Mouse (Mus musculus): ENCODE data around the gene Usp47. TPM values are rescaled to one million over a fixed set of nuclear protein-coding genes. Genes with fewer than 3 reads are reported as not detected.

The Usp47 gene
- polyA plus RNA-seq, 1 experiment from 2014 or later, result 80.1 TPM

DNA sequence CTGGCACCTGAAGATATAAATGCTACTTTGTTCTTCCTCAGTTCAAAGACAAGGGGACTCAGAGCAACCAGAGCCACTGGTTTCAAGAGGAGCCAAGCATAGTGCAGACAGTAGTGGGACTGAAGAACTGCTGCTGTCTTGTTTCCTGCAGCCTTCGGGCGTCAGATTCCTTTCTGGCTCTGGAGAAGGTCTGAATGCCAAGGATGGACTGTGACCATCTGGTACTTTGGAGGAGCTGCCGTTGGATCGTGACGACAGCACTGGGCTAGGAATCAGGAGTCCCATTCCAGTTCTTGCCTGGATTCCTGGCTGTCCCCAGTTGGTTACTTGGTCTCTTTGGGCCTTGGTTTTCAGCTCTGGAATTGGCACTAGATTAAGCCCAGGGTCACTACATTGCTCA, 11.2 kb upstream of the Usp47 start:
- no peaks in the 10 kb centered on the region for H3K9me3 ChIP-seq
- WGBS, result 45% methylated on average over 5 of the region's 5 CpGs
- no peaks in the 10 kb centered on the region for H3K36me3 ChIP-seq
- H3K4me1 ChIP-seq, result no peaks in the 10 kb centered on the region
- no peak for ATAC-seq (ENCODE audit: low FRiP score, low read depth)
- no peaks in the 10 kb centered on the region for H3K27me3 ChIP-seq
- no peak overlapping the region for H3K9ac ChIP-seq
- no peak overlapping the region for H3K4me3 ChIP-seq
- no peak overlapping the region for H3K4me2 ChIP-seq (replicated peaks)
- H3K27ac ChIP-seq, result no peak overlapping the region

DNA sequence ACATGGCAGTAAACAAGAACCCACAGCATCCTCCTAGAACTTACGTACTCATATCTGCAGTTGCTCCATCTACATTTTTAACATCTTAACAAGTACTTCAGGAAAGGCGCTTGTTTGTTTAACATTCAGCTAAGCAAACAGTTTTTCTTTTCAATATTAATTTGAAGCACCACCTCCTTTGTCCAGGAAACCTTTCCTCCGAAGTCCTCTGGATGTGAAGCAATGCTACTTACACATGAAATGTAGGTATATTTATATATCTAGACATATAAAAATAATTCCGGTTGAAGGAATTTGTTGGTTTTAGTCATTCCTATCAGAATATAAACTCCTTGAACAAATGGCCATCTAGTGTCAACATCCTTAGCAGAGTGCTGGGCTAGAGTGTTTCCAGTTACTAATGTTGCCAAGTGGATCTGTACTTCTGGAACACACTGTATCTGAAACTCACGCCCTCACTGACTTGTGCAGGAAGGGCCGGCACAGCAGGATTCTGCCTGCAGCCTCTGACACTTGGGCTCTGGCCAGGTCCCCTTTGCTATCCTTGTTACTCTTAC, 10.6 kb upstream of the Usp47 start:
- Histone ChIP-seq H3K36me3 (no peaks in the 10 kb centered on the region), H3K27ac (no peak overlapping the region), H3K4me2 (replicated peaks) (no peak overlapping the region), H3K9me3 (no peaks in the 10 kb centered on the region), H3K9ac (no peak overlapping the region), H3K4me3 (no peak overlapping the region), H3K27me3 (no peaks in the 10 kb centered on the region), H3K4me1 (no peaks in the 10 kb centered on the region)
- 85% methylated on average over 6 of the region's 6 CpGs for WGBS
- no peak for ATAC-seq (ENCODE audit: low FRiP score, low read depth)

DNA sequence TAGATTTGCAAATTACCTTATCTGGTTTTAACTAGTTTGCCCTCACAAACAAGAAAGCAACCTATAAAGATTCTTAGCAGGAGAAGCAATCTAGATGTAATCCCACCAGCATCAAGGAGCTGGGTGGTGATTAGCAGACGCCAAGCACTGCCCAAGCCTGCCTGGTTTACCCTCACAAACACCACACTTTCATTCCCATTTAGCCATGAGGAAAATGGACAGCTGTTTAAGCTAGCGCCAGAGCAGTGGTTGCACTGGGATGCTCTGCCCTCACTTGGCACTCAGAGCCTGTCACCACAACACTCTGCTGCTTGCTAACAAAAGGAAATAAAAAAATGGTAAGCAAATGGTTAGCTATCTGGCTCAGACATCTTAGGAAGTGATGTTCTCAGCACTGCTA, 9.2 kb upstream of the Usp47 start:
- Histone ChIP-seq H3K27ac (no peak overlapping the region), H3K9me3 (no peaks in the 10 kb centered on the region), H3K4me3 (no peak overlapping the region), H3K9ac (no peak overlapping the region), H3K4me2 (replicated peaks) (no peak overlapping the region), H3K4me1 (no peaks in the 10 kb centered on the region), H3K36me3 (no peaks in the 10 kb centered on the region), H3K27me3 (no peaks in the 10 kb centered on the region)
- WGBS, result 40% methylated on average over 2 of the region's 2 CpGs
- ATAC-seq (ENCODE audit: low FRiP score, low read depth), result no peak

DNA sequence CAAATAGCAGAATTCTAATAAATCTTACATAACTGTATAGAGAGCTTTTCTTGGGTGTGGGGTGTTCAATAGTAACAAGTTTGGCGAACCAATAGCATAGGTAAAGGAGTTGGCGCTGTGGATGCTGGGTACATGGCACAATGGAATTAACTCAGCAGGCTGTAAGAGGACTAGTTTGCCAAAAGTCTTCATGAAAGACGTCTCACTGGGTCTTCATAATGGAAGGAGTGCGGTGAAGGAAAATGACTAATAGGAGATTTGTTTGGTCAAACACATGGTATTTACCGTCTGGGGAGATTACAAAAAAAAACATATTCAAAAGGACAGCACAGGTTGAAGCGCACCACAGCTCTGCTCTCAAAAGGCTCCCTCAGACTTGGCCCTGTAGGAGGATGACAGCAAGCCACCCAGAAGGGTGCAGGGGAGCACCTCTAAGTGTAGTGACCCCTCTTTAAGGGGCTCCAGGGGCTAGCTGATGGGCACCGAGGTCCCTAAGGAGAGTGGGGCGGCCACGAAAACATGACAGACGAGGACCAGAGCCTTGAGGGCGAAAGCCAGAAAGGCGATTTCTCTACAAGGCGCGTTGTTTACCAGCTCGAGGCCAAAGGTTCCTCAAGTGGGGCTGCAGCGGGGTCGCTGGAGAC, 676 bp upstream of the Usp47 start:
- H3K27ac ChIP-seq, result peak overlapping the region; percentile 98
- ATAC-seq (ENCODE audit: low FRiP score, low read depth), result peak; percentile 43
- no peaks in the 10 kb centered on the region for H3K9me3 ChIP-seq
- H3K9ac ChIP-seq, result peak overlapping the region; percentile 96
- H3K4me1 ChIP-seq, result peaks cover 32% of the 10 kb centered on the region
- no peaks in the 10 kb centered on the region for H3K27me3 ChIP-seq
- whole genome bisulfite sequencing, result 17% methylated on average over 17 of the region's 17 CpGs
- H3K4me3 ChIP-seq, result peak overlapping the region; percentile 92
- H3K4me2 ChIP-seq (replicated peaks), result peak overlapping the region; percentile 82
- peaks cover 2% of the 10 kb centered on the region for H3K36me3 ChIP-seq

GRCm38 (mm10) chr7:112023601-112024445, 519 bp downstream of the Usp47 start:
- H3K4me1 ChIP-seq, result peaks cover 32% of the 10 kb centered on the region
- H3K27ac ChIP-seq, result peak overlapping the region; percentile 98
- ATAC-seq (ENCODE audit: low FRiP score, low read depth), result peak; percentile 77
- WGBS, result under 1% methylated on average over 57 of the region's 58 CpGs
- H3K9me3 ChIP-seq, result no peaks in the 10 kb centered on the region
- no peaks in the 10 kb centered on the region for H3K27me3 ChIP-seq
- peak overlapping the region; percentile 92 for H3K4me3 ChIP-seq
- H3K9ac ChIP-seq, result peak overlapping the region; percentile 96
- peak overlapping the region; percentile 82 for H3K4me2 ChIP-seq (replicated peaks)
- H3K36me3 ChIP-seq, result peaks cover 10% of the 10 kb centered on the region

DNA sequence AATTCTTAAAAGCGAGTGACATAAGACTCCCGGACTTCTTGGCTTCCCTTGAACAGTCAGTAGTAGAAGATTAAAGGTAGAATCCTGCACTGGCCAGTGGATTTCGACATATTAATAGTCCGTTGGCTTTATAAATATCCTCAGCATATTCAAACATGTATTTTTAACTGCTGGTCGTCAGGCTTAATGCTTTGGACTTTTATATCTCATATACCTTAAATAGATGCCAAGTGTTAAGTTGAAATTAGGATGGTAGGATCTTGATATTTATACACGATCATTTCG, 1.1 kb downstream of the Usp47 start:
- ATAC-seq (ENCODE audit: low FRiP score, low read depth), result no peak
- H3K4me3 ChIP-seq, result peak overlapping the region; percentile 92
- H3K27me3 ChIP-seq, result no peaks in the 10 kb centered on the region
- H3K36me3 ChIP-seq, result peaks cover 10% of the 10 kb centered on the region
- H3K9ac ChIP-seq, result peak overlapping the region; percentile 96
- H3K4me1 ChIP-seq, result peaks cover 32% of the 10 kb centered on the region
- peak overlapping the region; percentile 82 for H3K4me2 ChIP-seq (replicated peaks)
- H3K9me3 ChIP-seq, result no peaks in the 10 kb centered on the region
- WGBS, result 24% methylated on average over 7 of the region's 7 CpGs
- peak overlapping the region; percentile 98; the same call in 1 of the 2 replicates for H3K27ac ChIP-seq

GRCm38 (mm10) chr7:112024856-112025255, 1.6 kb downstream of the Usp47 start:
- WGBS, result 11% methylated on average over 5 of the region's 5 CpGs
- peaks cover 32% of the 10 kb centered on the region for H3K4me1 ChIP-seq
- peak overlapping the region; percentile 92 for H3K4me3 ChIP-seq
- ATAC-seq (ENCODE audit: low FRiP score, low read depth), result no peak
- peak overlapping the region; percentile 82 for H3K4me2 ChIP-seq (replicated peaks)
- H3K9ac ChIP-seq, result peak overlapping the region; percentile 96
- no peaks in the 10 kb centered on the region for H3K27me3 ChIP-seq
- no peak overlapping the region; the same call in 1 of the 2 replicates for H3K27ac ChIP-seq
- peaks cover 10% of the 10 kb centered on the region for H3K36me3 ChIP-seq
- H3K9me3 ChIP-seq, result no peaks in the 10 kb centered on the region

DNA sequence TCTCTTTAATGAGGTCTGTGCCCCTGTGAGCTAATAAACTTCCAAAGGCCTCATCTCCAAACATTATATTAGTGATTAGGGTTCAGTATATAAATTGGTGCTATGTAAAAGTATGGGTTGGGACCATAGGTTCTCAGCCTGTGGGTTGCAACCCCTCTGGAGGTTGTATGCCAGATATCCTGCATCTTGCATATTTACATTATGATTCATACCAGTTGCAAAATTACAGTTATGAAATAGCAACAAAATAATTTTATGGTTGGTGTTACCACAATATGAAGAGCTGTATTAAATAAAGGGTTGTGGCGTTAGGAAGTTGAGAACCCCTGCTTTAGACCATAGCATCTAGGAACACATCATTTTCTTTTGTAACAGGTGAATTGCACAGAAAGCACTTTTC, 7.3 kb downstream of the Usp47 start:
- H3K4me1 ChIP-seq, result peaks cover 20% of the 10 kb centered on the region
- no peaks in the 10 kb centered on the region for H3K27me3 ChIP-seq
- H3K9ac ChIP-seq, result no peak overlapping the region
- H3K4me3 ChIP-seq, result no peak overlapping the region
- 95% methylated on average over 1 of the region's 1 CpGs for WGBS
- H3K9me3 ChIP-seq, result no peaks in the 10 kb centered on the region
- H3K36me3 ChIP-seq, result peaks cover 10% of the 10 kb centered on the region
- no peak overlapping the region for H3K4me2 ChIP-seq (replicated peaks)
- H3K27ac ChIP-seq, result no peak overlapping the region
- no peak for ATAC-seq (ENCODE audit: low FRiP score, low read depth)

DNA sequence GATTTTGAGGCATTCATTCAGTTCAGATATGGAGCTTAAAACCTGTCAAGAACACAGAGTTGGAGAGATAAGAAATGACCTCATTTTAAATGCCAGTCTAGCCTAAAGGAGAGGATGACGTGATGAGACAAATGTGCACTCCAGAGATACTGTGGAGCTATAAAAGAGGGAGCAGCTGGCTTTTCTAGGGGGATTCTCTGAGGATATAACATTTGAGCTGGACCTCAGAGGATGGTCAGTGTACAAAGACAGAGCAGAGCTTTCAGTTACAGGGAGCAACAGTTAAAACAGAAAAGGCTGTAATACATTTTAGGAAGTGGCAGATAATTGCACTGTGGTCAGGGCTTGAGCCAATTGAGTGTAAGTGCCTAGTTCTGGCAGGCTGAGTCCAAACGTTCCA, 12.5 kb downstream of the Usp47 start:
- H3K9ac ChIP-seq, result no peak overlapping the region
- H3K36me3 ChIP-seq, result no peaks in the 10 kb centered on the region
- no peak for ATAC-seq (ENCODE audit: low FRiP score, low read depth)
- H3K27me3 ChIP-seq, result no peaks in the 10 kb centered on the region
- H3K9me3 ChIP-seq, result no peaks in the 10 kb centered on the region
- WGBS, result 21% methylated on average over 2 of the region's 2 CpGs
- H3K4me2 ChIP-seq (replicated peaks), result no peak overlapping the region
- peaks cover 16% of the 10 kb centered on the region for H3K4me1 ChIP-seq
- no peak overlapping the region for H3K4me3 ChIP-seq
- H3K27ac ChIP-seq, result no peak overlapping the region

DNA sequence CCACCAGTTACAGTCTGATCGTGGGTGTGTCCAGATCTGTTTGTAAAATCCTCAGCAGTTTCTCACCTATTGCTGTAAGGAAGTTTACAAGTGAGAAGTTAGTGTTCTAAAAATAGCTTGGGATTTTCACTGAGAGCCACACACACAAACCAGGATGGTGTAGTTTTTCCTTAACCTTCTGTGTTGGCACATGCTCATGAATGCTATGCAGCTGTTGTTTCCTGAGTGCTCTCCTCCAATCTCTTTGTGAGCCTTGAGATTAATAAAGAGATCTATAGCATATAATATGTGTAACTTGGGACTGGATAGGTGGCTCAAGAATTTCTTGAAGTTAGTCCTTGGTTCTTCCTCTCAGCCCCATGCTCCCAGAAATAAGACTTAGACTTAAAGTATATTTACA, 13.3 kb downstream of the Usp47 start:
- no peaks in the 10 kb centered on the region for H3K9me3 ChIP-seq
- no peak overlapping the region for H3K4me2 ChIP-seq (replicated peaks)
- H3K9ac ChIP-seq, result no peak overlapping the region
- H3K27me3 ChIP-seq, result no peaks in the 10 kb centered on the region
- H3K27ac ChIP-seq, result no peak overlapping the region
- H3K4me3 ChIP-seq, result no peak overlapping the region
- 47% methylated on average over 1 of the region's 1 CpGs for WGBS
- ATAC-seq (ENCODE audit: low FRiP score, low read depth), result no peak
- H3K4me1 ChIP-seq, result peaks cover 16% of the 10 kb centered on the region
- H3K36me3 ChIP-seq, result no peaks in the 10 kb centered on the region

- Histone ChIP-seq H3K4me2 (replicated peaks) (no peak overlapping the region), H3K4me1 (peaks cover 21% of the 10 kb centered on the region), H3K9ac (no peak overlapping the region), H3K4me3 (no peak overlapping the region), H3K9me3 (no peaks in the 10 kb centered on the region), H3K27ac (no peak overlapping the region), H3K36me3 (no peaks in the 10 kb centered on the region), H3K27me3 (no peaks in the 10 kb centered on the region)
- no peak for ATAC-seq (ENCODE audit: low FRiP score, low read depth)
These were observed 17.0 kb downstream of the Usp47 start for GRCm38 (mm10) chr7:112040271-112040670.

GRCm38 (mm10) chr7:112042758-112043157, 19.5 kb downstream of the Usp47 start:
- Histone ChIP-seq H3K36me3 (no peaks in the 10 kb centered on the region), H3K9me3 (no peaks in the 10 kb centered on the region), H3K4me2 (replicated peaks) (no peak overlapping the region), H3K4me1 (peaks cover 12% of the 10 kb centered on the region; the same call in 1 of the 2 replicates), H3K9ac (no peak overlapping the region), H3K27me3 (no peaks in the 10 kb centered on the region), H3K27ac (no peak overlapping the region), H3K4me3 (no peak overlapping the region)
- WGBS, result 80% methylated on average over 2 of the region's 2 CpGs
- ATAC-seq (ENCODE audit: low FRiP score, low read depth), result no peak
